Mouse (Mus musculus) small intestine, adult 2 months (tissue): Measurements from ENCODE around the gene Heyl. TPM values are rescaled to one million over a fixed set of nuclear protein-coding genes. Genes with fewer than 3 reads are reported as not detected.

Experiments used
- H3K27ac ChIP-seq: fragments of 200-500 bp; 2 replicates; pipeline ENCODE4 v1.5.1; 2012; ENCODE audit warnings: low read depth, low read length, control low read depth, inconsistent platforms; ENCODE audit not compliant: insufficient read depth
- H3K27me3 ChIP-seq: fragments of 200-500 bp; 2 replicates; pipeline ENCODE4 v1.6.1; 2012; ENCODE audit warnings: mild to moderate bottlenecking, moderate library complexity, low read length, inconsistent platforms; ENCODE audit not compliant: control insufficient read depth, insufficient read depth
- H3K36me3 ChIP-seq: fragments of 200-500 bp; 2 replicates; pipeline ENCODE4 v1.6.1; 2012; ENCODE audit warnings: mild to moderate bottlenecking, low read length, control low read depth, inconsistent platforms; ENCODE audit not compliant: control insufficient read depth, insufficient read depth
- H3K4me1 ChIP-seq: fragments of 200-500 bp; 2 replicates; pipeline ENCODE4 v1.6.1; 2012; ENCODE audit warnings: low read length, inconsistent platforms, mixed read lengths; ENCODE audit not compliant: control insufficient read depth, insufficient read depth, insufficient read length
- H3K4me3 ChIP-seq: fragments of 200-500 bp; 2 replicates; pipeline ENCODE4 v1.5.1; 2012; ENCODE audit warnings: low read depth, mild to moderate bottlenecking, control low read depth, inconsistent platforms, low read length, moderate library complexity
- CTCF ChIP-seq: fragments of 200-500 bp; IDR thresholded peaks from 2 replicates; pipeline ENCODE4 v1.5.1; 2012; ENCODE audit warnings: low read depth, mild to moderate bottlenecking, control low read depth, inconsistent platforms, low read length, moderate library complexity, mixed read lengths; ENCODE audit not compliant: insufficient replicate concordance, insufficient read length; ENCODE audit errors: extremely low read depth
- POLR2A ChIP-seq: fragments of 200-500 bp; IDR thresholded peaks from 2 replicates; pipeline ENCODE4 v1.6.1; 2012; ENCODE audit warnings: low read depth, mild to moderate bottlenecking, control low read depth, inconsistent platforms, low read length, moderate library complexity
- WGBS: fragments of 180-500 bp; shearing (Covaris S2); methylation state at CpG from one replicate; pipeline ENCODE4 v1.1.7; 2018; 5-methylcytosine and 5-hydroxymethylcytosine counted together
- polyA plus RNA-seq: library from polyadenylated mRNA; depleted of rRNA; stranded (reverse); fragments of >200 nt; gene quantifications from 2 replicates; pipeline ENCODE4 v1.2.3, GENCODE M21; 2012; rRNA removed

Gene Heyl
- polyA plus RNA-seq, 1 experiment, result 1.3 TPM

DNA sequence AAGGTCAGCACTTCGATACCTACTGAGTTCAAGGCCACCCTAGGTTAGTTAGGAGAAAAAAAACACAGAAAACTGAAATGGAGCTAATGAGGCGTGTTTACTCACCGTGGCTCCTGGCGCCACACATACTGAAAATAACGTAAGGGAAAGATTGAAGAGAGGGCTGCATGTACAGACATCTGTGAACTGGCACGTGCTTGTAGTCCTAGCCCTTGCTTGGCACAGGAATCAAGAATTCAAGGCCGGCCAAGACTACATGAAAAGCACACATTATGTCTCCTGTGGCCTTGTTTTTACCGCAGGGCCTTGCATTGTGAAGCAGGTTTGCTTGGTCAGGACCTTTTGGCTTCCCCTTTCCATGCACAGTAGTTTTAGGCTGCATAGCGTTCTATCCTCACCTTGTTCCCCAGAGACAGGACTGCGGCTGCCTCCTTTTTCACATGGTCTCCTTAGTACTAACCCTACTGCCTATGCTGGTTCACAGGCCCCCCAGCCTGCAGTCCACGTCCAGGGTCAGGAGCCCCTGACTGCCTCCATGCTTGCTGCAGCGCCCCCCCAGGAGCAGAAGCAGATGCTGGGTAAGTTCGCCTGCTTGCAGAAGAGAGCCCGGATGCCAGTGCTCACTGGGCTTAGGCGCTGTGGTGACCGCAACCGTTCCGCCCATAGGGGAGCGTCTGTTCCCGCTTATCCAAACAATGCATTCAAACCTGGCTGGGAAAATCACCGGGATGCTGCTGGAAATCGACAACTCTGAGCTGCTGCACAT lies 64.0 kb downstream of the Heyl start:
- no peak for TF ChIP-seq POLR2A
- TF ChIP-seq CTCF, result no peak
- H3K36me3 ChIP-seq, result peaks cover 74% of the 10 kb centered on the region
- no peaks in the 10 kb centered on the region for H3K4me1 ChIP-seq
- no peaks in the 10 kb centered on the region for H3K27me3 ChIP-seq
- 93% methylated on average over 22 of the region's 22 CpGs for WGBS
- H3K4me3 ChIP-seq, result no peak overlapping the region
- no peak overlapping the region for H3K27ac ChIP-seq

DNA sequence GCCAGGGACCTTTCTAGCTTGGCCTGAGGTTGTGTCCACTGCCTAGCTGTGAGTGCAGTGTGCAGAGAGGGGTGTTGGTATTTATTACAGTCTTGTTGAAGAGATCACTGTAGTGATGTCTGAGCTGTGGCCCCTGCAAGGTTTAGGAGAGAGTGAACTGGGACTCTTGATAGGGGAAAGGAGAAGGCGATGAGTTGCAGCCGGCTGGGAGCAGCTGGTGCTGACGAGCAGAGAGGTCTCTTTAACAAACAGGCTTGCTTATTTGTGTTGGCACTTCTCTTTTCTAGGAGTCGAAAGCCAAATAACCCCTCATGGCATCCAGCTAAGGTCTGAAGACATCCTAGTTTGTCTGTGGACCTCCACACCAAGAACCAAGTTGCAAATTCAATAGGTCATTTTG lies 64.9 kb downstream of the Heyl start:
- Histone ChIP-seq H3K4me1 (no peaks in the 10 kb centered on the region), H3K4me3 (no peak overlapping the region), H3K27me3 (no peaks in the 10 kb centered on the region), H3K27ac (no peak overlapping the region), H3K36me3 (peaks cover 71% of the 10 kb centered on the region)
- WGBS, result 84% methylated on average over 4 of the region's 4 CpGs
- no peak for TF ChIP-seq POLR2A
- no peak for TF ChIP-seq CTCF

DNA sequence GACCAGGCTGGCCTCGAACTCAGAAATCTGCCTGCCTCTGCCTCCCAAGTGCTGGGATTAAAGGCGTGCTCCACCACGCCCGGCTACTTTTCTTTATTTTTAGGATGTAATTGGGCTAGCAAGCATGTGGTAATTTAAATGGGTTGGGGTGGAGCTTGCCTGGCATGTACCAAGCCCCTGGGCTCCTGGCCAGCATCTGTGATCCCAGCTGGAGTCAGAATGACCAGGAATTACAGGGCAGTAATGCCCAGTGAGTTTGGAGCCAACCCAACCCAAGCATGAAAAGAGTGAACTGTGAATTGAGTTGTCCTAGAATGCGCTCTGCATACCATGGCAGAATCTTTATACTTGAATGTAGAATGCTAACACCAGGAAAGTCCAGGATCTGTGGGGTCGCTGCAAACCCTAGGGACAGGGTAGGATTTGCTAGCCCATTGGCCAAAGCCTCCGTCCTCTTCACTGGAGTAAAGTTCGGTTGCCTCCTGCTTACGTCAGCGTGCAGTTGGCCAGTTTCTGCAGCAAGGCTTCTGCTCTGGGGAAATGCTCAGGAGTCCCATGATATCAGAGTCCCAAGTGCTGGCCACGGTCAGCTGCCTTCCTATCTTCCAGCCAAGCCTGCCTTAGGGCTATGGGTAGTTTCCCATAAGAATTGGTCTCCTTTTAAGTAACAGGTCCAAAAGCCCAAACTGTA lies 65.8 kb downstream of the Heyl start:
- TF ChIP-seq CTCF (no peak), POLR2A (no peak)
- Histone ChIP-seq H3K36me3 (peaks cover 65% of the 10 kb centered on the region), H3K4me3 (no peak overlapping the region), H3K27me3 (no peaks in the 10 kb centered on the region), H3K4me1 (no peaks in the 10 kb centered on the region), H3K27ac (no peak overlapping the region)
- 89% methylated on average over 11 of the region's 11 CpGs for WGBS

Other genes with a start within 250 kb of the Heyl start
- gene Mycl, start 237.9 kb upstream of the Heyl start, polyA plus RNA-seq, result 3.0 and 7.1 TPM in 2 replicates
- gene Trit1, start 217.0 kb upstream of the Heyl start, polyA plus RNA-seq, result 2.5 and 2.7 TPM in 2 replicates
- gene Bmp8b, start 128.4 kb upstream of the Heyl start, polyA plus RNA-seq, result 2.0 and 19.3 TPM in 2 replicates
- 0.08 and 1.4 TPM in 2 replicates for gene Oxct2b, start 117.3 kb upstream of the Heyl start, polyA plus RNA-seq
- gene Ppie, start 93.6 kb upstream of the Heyl start, polyA plus RNA-seq, result 5.0 and 10.7 TPM in 2 replicates
- gene Hpcal4, start 50.3 kb upstream of the Heyl start, polyA plus RNA-seq, result 0.20 and 0.53 TPM in 2 replicates
- not detected in 2 replicates for gene Nt5c1a, start 32.1 kb upstream of the Heyl start, polyA plus RNA-seq
- 125 and 133 TPM in 2 replicates for gene Pabpc4, start 28.8 kb downstream of the Heyl start, polyA plus RNA-seq
- 1.1 and 3.4 TPM in 2 replicates for gene Oxct2a, start 90.1 kb downstream of the Heyl start, polyA plus RNA-seq
- gene Bmp8a, start 109.7 kb downstream of the Heyl start, polyA plus RNA-seq, result 23.9 and 72.2 TPM in 2 replicates